Mouse (Mus musculus): ENCODE data around the gene 4933415F23Rik. TPM values are rescaled to one million over a fixed set of nuclear protein-coding genes. Genes with fewer than 3 reads are reported as not detected.

Gene 4933415F23Rik
- polyA plus RNA-seq, 1 experiment from 2014 or later, result not detected

GRCm38 (mm10) chr1:23061614-23062373, 40.3 kb downstream of the 4933415F23Rik start:
- Histone ChIP-seq H3K27me3 (replicated peaks; ENCODE audit: control insufficient read depth, insufficient read depth, low read length) (no peaks in the 10 kb centered on the region), H3K4me3 (ENCODE audit: low read depth, low read length) (no peak overlapping the region), H3K9ac (ENCODE audit: low read length) (no peak overlapping the region), H3K4me2 (ENCODE audit: low read length) (no peak overlapping the region; the same call in 1 of the 2 replicates), H3K27ac (ENCODE audit: low read depth) (no peak overlapping the region), H3K9me3 (ENCODE audit: control insufficient read depth, low read length) (no peaks in the 10 kb centered on the region), H3K4me1 (replicated peaks; ENCODE audit: control insufficient read depth, insufficient read depth, low read length) (peaks cover 3% of the 10 kb centered on the region; the same call in 1 of the 2 replicates), H3K36me3 (ENCODE audit: control insufficient read depth, insufficient read depth, low read length) (no peaks in the 10 kb centered on the region)
- peak; percentile 59 for DNase-seq (ENCODE audit: low spot score)
- WGBS, result 23% methylated on average over 14 of the region's 14 CpGs
- ATAC-seq (replicated peaks; ENCODE audit: low FRiP score, low TSS enrichment, low read depth), result peak; percentile 93

GRCm38 (mm10) chr1:23060056-23060455, 42.0 kb downstream of the 4933415F23Rik start:
- Histone ChIP-seq H3K27ac (ENCODE audit: low read depth) (no peak overlapping the region), H3K4me1 (replicated peaks; ENCODE audit: control insufficient read depth, insufficient read depth, low read length) (peaks cover 3% of the 10 kb centered on the region; the same call in 1 of the 2 replicates), H3K9ac (ENCODE audit: low read length) (no peak overlapping the region), H3K4me2 (ENCODE audit: low read length) (no peak overlapping the region), H3K27me3 (replicated peaks; ENCODE audit: control insufficient read depth, insufficient read depth, low read length) (no peaks in the 10 kb centered on the region), H3K4me3 (ENCODE audit: low read depth, low read length) (no peak overlapping the region), H3K36me3 (ENCODE audit: control insufficient read depth, insufficient read depth, low read length) (no peaks in the 10 kb centered on the region), H3K9me3 (ENCODE audit: control insufficient read depth, low read length) (no peaks in the 10 kb centered on the region)
- 88% methylated on average over 9 of the region's 9 CpGs for WGBS
- DNase-seq (ENCODE audit: low spot score), result no peak
- no peak for ATAC-seq (replicated peaks; ENCODE audit: low FRiP score, low TSS enrichment, low read depth)
